Mouse (Mus musculus): ENCODE results near the gene Nup188.

The Nup188 gene

GRCm38 (mm10) chr2:30286192-30287026, at the start of gene Nup188, which contains the start of gene Dolk:
Gene Nup188, plus strand, starts transcription at chr2:30286397.
Gene Dolk, minus strand, starts transcription at chr2:30286334.
- peak; percentile 98 for DNase-seq

GRCm38 (mm10) chr2:30236426-30237198, 49.6 kb upstream of the Nup188 start:
- no peak for DNase-seq

GRCm38 (mm10) chr2:30237199-30237880, 48.9 kb upstream of the Nup188 start, which contains the start of gene Lrrc8a:
Gene Lrrc8a, plus strand, starts transcription at chr2:30237715.
- DNase-seq: peak; percentile 100

GRCm38 (mm10) chr2:30237881-30238280, 48.3 kb upstream of the Nup188 start:
- DNase-seq: peak; percentile 86

GRCm38 (mm10) chr2:30238906-30239465, 47.2 kb upstream of the Nup188 start:
- DNase-seq: peak; percentile 31

GRCm38 (mm10) chr2:30239777-30240176, 46.4 kb upstream of the Nup188 start:
- peak; percentile 70 for DNase-seq

- no peak for DNase-seq
Observed at GRCm38 (mm10) chr2:30240267-30240666, 45.9 kb upstream of the Nup188 start, which contains the start of gene Gm28035. Gene Gm28035, plus strand, starts transcription at chr2:30240567.

GRCm38 (mm10) chr2:30242509-30242908, 43.7 kb upstream of the Nup188 start:
- peak; percentile 77 for DNase-seq

GRCm38 (mm10) chr2:30243391-30243790, 42.8 kb upstream of the Nup188 start:
- DNase-seq: no peak

GRCm38 (mm10) chr2:30244595-30245178, 41.5 kb upstream of the Nup188 start:
- DNase-seq: peak; percentile 24

- DNase-seq: no peak
Observed at GRCm38 (mm10) chr2:30247036-30247435, 39.2 kb upstream of the Nup188 start.

GRCm38 (mm10) chr2:30247681-30248080, 38.5 kb upstream of the Nup188 start:
- no peak for DNase-seq

- DNase-seq: no peak
Observed at GRCm38 (mm10) chr2:30249182-30249581, 37.0 kb upstream of the Nup188 start.

- DNase-seq: peak; percentile 7
Observed at GRCm38 (mm10) chr2:30250166-30251128, 35.8 kb upstream of the Nup188 start.

- peak; percentile 35 for DNase-seq
Observed at GRCm38 (mm10) chr2:30251417-30252104, 34.6 kb upstream of the Nup188 start.

- no peak for DNase-seq
Observed at GRCm38 (mm10) chr2:30252521-30252920, 33.7 kb upstream of the Nup188 start.

- DNase-seq: no peak
Observed at GRCm38 (mm10) chr2:30253809-30254208, 32.4 kb upstream of the Nup188 start.

- DNase-seq: no peak
Observed at GRCm38 (mm10) chr2:30255631-30256395, 30.4 kb upstream of the Nup188 start.

GRCm38 (mm10) chr2:30256616-30257350, 29.4 kb upstream of the Nup188 start:
- no peak for DNase-seq

All from kidney, adult 18-20 months (tissue).